Mouse (Mus musculus) ES-E14 (cell line): Measurements from ENCODE around the gene Arl6ip5.
A peak's percentile ranks its signal among the peaks of the same experiment; 100 is the strongest.

Source experiments
- CHD2 ChIP-seq: IDR thresholded peaks from 2 replicates; pipeline ENCODE4 v1.6.1; 2014; ENCODE audit warnings: mild to moderate bottlenecking, low read depth, low read length, inconsistent platforms
- HCFC1 ChIP-seq: IDR thresholded peaks from 2 replicates; pipeline ENCODE4 v1.6.1; 2012; ENCODE audit warnings: low read length, inconsistent platforms, borderline replicate concordance; ENCODE audit not compliant: insufficient read depth
- MAFK ChIP-seq: IDR thresholded peaks from 2 replicates; pipeline ENCODE4 v1.6.1; 2014; ENCODE audit warnings: mild to moderate bottlenecking, low read depth, low read length, inconsistent platforms; ENCODE audit not compliant: insufficient read depth
- ZC3H11A ChIP-seq: IDR thresholded peaks from 2 replicates; pipeline ENCODE4 v1.6.1; 2012; ENCODE audit warnings: low read depth, mild to moderate bottlenecking, inconsistent platforms, low read length, borderline replicate concordance

DNA sequence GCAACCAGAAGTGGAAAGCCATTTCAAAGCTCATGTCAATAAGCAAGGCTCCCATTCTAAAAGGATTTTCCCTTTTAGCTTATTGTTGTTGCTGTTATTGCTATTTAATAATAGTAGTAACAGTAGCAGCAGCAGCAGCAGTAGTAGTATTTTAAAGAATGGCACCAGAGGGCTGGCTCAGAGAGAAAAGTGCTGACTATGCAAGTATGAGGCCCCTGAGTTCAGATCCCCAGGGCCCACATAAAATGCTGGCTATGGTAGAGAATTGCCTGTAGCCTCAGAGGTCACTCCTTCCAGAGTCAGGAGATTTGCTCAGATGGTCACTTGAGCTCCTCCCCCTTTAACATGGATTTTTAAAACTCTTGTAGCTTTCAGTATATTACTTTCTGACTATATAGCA, 34.7 kb downstream of the Arl6ip5 start:
- TF ChIP-seq ZC3H11A (no peak), MAFK (peak; percentile 83), CHD2 (no peak), HCFC1 (no peak)
